Mouse (Mus musculus): Measurements from ENCODE around the gene Elk4. TPM values are rescaled to one million over a fixed set of nuclear protein-coding genes. Genes with fewer than 3 reads are reported as not detected.

Gene Elk4
- polyA plus RNA-seq, 1 experiment, result 39.9 TPM

DNA sequence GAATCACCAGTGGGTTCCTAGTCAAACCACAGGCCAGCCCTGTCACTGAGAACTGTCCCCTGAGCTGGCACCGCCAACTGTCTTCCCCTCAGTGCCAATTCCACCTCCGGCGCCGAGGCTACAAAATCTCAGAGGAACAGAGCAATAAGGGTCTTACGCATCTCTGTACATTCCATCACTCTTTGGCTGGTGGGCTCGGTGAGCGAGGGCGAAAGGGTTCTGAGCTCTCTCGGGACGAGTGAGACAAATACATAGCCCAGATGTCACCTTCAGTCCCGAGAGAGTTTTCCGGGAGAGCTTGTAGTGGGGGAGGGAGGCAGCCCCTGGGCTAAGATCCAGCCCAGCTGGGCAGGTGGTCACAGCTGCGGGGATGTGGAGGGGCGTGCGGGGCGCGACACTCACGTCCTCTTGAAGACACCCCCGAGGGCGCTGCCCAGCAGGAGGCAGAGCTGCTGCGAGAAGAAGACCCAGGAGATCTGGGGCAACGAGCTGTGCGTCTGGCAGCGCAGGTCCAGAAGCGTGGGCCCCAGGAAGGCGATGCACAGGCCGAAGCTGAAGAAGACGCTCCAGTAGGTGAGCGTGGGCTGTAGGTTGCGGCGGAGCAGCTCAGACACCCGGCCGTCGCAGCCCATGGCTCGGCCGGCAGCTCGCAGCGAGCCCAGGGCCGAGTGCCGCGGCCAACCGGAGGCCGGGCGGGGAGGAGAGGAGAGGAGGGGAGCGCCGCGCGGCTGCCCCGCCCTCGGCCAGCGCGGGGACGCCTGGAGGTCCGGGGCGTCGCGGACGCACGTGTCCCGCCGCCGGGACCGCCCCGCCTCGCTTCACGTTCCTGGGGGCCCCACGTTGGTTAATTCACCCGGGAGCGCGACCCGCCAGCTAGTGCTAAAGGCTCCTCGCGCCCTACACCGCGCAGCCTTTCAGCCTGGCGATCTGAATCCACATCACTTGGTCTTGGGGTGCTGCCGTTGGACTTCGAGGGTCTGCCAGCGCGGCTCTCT, 60.2 kb downstream of the Elk4 start, which contains the start of gene Mfsd4a:
TSS of gene Mfsd4a (minus strand) at position 802 of the 995 bp plus-strand sequence.
- Histone ChIP-seq H3K4me1 (ENCODE audit: control insufficient read depth, insufficient read depth, low read length) (peaks cover 5% of the 10 kb centered on the region; the same call in 1 of the 2 replicates), H3K4me3 (replicated peaks; ENCODE audit: extremely low read depth, low read depth, low read length) (peak within 1 kb of the TSS; percentile 59)
- TF ChIP-seq POLR2A (IDR thresholded peaks at IDR 0.05; ENCODE audit: borderline replicate concordance, extremely low read depth, low read depth, low read length) (no peak), CTCF (IDR thresholded peaks at IDR 0.05; ENCODE audit: insufficient read depth, low read length) (no peak)
- DNase-seq, result peak; percentile 44
- 3% methylated on average over 78 of the region's 80 CpGs for WGBS

DNA sequence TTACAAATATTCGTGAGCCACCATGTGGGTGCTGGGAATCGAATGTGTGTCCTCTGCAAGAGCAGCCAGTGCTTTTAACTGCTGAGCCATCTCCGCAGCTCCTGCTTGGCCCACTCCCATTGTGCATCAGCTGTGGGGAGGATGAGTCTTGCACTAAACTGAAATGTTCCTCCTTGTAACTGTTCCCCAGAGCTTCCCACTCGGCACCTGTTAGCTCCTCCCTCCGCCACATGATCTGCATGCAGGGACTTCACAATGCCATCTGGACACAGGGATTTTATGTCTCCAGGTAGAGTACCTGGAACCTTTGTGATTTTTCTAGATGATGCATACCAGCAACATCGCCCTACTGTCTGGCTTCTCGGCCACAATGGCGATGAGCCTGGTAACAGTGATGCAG, 62.0 kb downstream of the Elk4 start:
- DNase-seq, result no peak

DNA sequence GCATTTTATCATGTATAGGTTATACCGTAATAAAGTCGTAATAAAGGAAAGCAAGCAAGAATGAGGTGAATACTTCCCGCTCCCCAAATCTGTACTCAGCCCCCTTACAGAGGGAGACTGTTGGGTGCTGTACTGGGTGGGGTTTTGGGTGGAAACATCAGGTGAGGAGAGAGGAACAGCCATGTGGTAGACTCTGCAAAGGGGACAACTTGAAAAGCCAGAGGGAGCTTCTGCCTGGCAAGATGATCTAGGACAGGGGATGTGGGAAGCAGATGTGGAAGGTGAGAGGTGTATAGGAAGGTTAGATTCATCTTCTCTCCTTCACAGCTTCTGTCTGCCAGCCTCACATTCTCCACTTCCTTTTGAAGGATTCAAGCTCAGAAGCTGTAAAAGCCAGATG, 63.3 kb downstream of the Elk4 start:
- no peak overlapping the region for H3K4me3 ChIP-seq (replicated peaks; ENCODE audit: extremely low read depth, low read depth, low read length)
- no peak for DNase-seq
- TF ChIP-seq POLR2A (IDR thresholded peaks at IDR 0.05; ENCODE audit: borderline replicate concordance, extremely low read depth, low read depth, low read length), result no peak
- TF ChIP-seq CTCF (IDR thresholded peaks at IDR 0.05; ENCODE audit: insufficient read depth, low read length), result no peak
- WGBS, result 87% methylated on average over 3 of the region's 3 CpGs
- H3K4me1 ChIP-seq (ENCODE audit: control insufficient read depth, insufficient read depth, low read length), result peaks cover 5% of the 10 kb centered on the region; the same call in 1 of the 2 replicates

More for the DNA sequence above, 62.0 kb downstream of the Elk4 start:
- no peak for TF ChIP-seq CTCF (IDR thresholded peaks at IDR 0.05; ENCODE audit: insufficient read depth, low read length)
- no peak for TF ChIP-seq POLR2A (IDR thresholded peaks at IDR 0.05; ENCODE audit: borderline replicate concordance, extremely low read depth, low read depth, low read length)
- Histone ChIP-seq H3K4me3 (replicated peaks; ENCODE audit: extremely low read depth, low read depth, low read length) (no peak overlapping the region), H3K4me1 (ENCODE audit: control insufficient read depth, insufficient read depth, low read length) (peaks cover 5% of the 10 kb centered on the region; the same call in 1 of the 2 replicates)
- WGBS, result 89% methylated on average over 8 of the region's 8 CpGs

DNA sequence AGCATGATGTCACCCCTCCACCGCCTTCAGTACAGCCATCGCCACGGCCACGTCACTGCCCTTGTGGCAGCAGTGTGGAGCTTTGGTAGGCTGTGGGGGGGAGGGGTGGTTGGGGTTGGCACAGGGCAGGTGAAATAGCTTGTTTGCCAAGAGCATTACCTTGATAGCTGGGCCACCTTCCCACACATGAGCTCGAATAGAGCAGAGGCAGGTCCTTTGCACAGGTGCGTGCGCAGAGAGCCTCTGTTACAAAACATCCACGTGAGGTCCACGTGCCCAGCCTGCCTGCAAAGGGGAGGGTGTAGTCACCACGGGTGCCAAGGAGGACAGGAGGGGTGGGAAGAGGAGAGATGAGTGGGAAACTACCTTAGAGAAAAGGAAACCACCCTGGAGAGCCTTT, 68.2 kb downstream of the Elk4 start:
- Histone ChIP-seq H3K4me3 (replicated peaks; ENCODE audit: extremely low read depth, low read depth, low read length) (no peak overlapping the region), H3K4me1 (ENCODE audit: control insufficient read depth, insufficient read depth, low read length) (no peaks in the 10 kb centered on the region)
- WGBS, result 77% methylated on average over 10 of the region's 10 CpGs
- peak; percentile 28 for DNase-seq
- TF ChIP-seq CTCF (IDR thresholded peaks at IDR 0.05; ENCODE audit: insufficient read depth, low read length) (no peak), POLR2A (IDR thresholded peaks at IDR 0.05; ENCODE audit: borderline replicate concordance, extremely low read depth, low read depth, low read length) (no peak)

DNA sequence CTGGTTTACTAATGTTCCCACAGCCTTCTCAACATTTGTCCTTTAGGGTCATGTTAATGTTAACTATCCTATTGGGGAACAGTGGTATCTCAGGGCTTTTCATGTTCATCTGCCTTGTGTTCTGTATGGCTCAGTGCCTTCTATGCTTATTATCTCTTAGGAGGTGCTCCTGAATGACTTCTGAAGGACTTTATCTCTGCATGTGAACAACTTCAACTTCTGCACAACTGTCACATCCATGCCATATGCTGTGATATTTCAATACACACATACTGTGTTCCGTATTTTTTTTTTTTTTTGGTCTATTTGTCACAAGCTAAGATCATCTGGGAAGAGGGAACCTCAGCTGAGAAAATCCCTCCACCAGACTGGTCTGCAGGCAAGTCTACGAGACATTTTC, 71.0 kb downstream of the Elk4 start:
- TF ChIP-seq CTCF (IDR thresholded peaks at IDR 0.05; ENCODE audit: insufficient read depth, low read length) (no peak), POLR2A (IDR thresholded peaks at IDR 0.05; ENCODE audit: borderline replicate concordance, extremely low read depth, low read depth, low read length) (no peak)
- 87% methylated on average over 2 of the region's 2 CpGs for WGBS
- DNase-seq, result no peak
- no peaks in the 10 kb centered on the region for H3K4me1 ChIP-seq (ENCODE audit: control insufficient read depth, insufficient read depth, low read length)
- H3K4me3 ChIP-seq (replicated peaks; ENCODE audit: extremely low read depth, low read depth, low read length), result no peak overlapping the region

Other genes starting within 250 kb of the Elk4 start
- gene Pm20d1, start 210.2 kb upstream of the Elk4 start, polyA plus RNA-seq (2012; rRNA removed), result 1.8 and 2.6 TPM in 2 replicates
- 48.5 and 61.2 TPM in 2 replicates for gene Slc41a1, start 180.1 kb upstream of the Elk4 start, polyA plus RNA-seq (2012; rRNA removed)
- 22.2 and 31.5 TPM in 2 replicates for gene Rab29, start 140.4 kb upstream of the Elk4 start, polyA plus RNA-seq (2012; rRNA removed)
- gene Nucks1, start 97.1 kb upstream of the Elk4 start, polyA plus RNA-seq (2012; rRNA removed), result 5.6 and 11.3 TPM in 2 replicates
- gene Slc45a3, start 44.6 kb upstream of the Elk4 start, polyA plus RNA-seq (2012; rRNA removed), result 14.0 and 14.2 TPM in 2 replicates
- 5.0 and 6.1 TPM in 2 replicates for gene Mfsd4a, start 60.5 kb downstream of the Elk4 start, polyA plus RNA-seq (2012; rRNA removed)
- 32.8 and 34.0 TPM in 2 replicates for gene Cdk18, start 132.1 kb downstream of the Elk4 start, polyA plus RNA-seq (2012; rRNA removed)
- not detected in 2 replicates for gene Lemd1, start 183.8 kb downstream of the Elk4 start, polyA plus RNA-seq (2012; rRNA removed)
- gene AC124108.1, start 183.8 kb downstream of the Elk4 start, polyA plus RNA-seq (2012; rRNA removed), result not detected in 2 replicates
- gene Gm10188, start 222.2 kb downstream of the Elk4 start, polyA plus RNA-seq (2012; rRNA removed), result not detected in 2 replicates

All from lung, adult 2 months (tissue).